Mouse (Mus musculus): ENCODE data around the gene Elp4. TPM values are rescaled to one million over a fixed set of nuclear protein-coding genes. Genes with fewer than 3 reads are reported as not detected.

Gene Elp4
- total RNA-seq, 2 experiments from 2014 or later, result 8.2 to 9.2 TPM

GRCm38 (mm10) chr2:105687317-105687991, 216.9 kb downstream of the Elp4 start:
- no peak for DNase-seq
- intact Hi-C loops (cut with DNase I; ENCODE audit: low total_unique reads), result no loop called here

DNA sequence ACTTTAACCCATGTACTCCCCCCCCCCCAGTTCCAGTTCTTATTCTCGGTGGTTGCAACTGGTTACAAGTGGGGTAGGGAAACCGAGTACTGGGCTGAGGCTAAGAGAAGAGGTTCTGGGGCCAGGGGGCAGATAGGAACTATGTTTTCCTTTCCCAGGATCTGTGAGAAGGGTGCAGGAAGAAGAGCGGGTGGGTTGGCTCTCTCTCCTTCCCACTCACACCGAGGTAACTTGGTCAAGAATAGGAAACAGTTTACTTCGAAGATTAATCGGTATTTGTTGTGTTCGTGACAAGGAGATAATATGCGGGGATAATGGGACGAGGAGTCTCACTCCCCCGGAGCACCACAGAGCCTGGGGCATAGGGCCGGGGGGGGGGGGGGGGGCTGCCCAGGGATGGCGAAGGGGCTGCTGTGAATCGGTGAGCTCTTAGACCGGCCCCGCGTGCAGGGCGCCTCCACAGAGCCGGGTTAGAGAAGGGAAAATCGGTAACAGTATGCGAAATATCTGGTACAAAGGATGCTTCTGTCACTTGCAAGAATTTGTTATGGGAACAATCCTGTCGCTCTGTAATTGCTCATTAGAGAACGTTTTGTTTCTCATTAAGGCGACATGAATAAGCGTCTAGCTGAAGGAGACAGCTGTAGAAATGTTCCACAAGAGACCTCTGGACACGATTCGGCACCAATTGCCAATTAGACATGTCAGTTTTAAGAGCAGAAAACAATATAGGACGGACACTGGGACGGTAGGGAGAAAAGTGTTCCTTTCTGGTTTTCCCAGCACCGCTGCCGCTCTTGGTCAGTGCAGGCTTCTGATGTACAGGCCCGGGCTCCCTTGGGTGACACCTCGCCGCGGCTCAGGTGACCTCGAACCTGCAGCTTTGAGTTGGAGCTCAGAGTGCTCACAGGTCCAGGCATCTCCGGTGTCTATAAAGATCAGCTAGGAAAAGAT, 217.7 kb downstream of the Elp4 start:
- no peak for DNase-seq
- intact Hi-C loops (cut with DNase I; ENCODE audit: low total_unique reads), result no loop called here

GRCm38 (mm10) chr2:105685651-105686050, 218.7 kb downstream of the Elp4 start:
- intact Hi-C loops (cut with DNase I; ENCODE audit: low total_unique reads), result no loop called here
- no peak for DNase-seq

GRCm38 (mm10) chr2:105684991-105685650, 219.2 kb downstream of the Elp4 start:
- no peak for DNase-seq
- intact Hi-C loops (cut with DNase I; ENCODE audit: low total_unique reads), result no loop called here

DNA sequence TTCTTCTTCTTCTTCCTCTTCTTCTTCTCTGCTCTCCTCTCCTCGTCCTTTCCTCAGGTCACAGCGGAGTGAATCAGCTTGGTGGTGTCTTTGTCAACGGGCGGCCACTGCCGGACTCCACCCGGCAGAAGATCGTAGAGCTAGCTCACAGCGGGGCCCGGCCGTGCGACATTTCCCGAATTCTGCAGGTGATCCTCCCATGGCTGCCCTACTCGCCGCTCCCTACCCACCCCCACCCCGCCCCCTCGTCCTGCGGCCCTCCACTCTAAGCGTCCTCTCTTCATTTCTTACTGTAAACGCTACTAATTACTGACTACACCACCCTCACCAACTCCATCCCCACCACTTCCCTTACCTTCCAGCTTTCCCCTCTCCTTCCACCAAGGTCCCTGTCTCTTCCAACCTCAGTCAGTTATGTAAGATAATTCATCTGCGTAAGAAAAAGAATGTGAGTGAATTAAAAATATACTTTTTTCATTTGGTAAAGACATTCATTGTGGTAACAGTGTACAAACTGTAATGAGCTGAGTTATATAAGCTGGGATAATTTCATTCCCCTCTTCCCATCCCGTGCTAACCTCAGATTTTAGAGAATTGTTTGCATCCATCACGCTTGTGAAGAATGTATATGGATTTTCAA, 220.5 kb downstream of the Elp4 start:
- DNase-seq, result no peak
- intact Hi-C loops (cut with DNase I; ENCODE audit: low total_unique reads), result no loop called here

DNA sequence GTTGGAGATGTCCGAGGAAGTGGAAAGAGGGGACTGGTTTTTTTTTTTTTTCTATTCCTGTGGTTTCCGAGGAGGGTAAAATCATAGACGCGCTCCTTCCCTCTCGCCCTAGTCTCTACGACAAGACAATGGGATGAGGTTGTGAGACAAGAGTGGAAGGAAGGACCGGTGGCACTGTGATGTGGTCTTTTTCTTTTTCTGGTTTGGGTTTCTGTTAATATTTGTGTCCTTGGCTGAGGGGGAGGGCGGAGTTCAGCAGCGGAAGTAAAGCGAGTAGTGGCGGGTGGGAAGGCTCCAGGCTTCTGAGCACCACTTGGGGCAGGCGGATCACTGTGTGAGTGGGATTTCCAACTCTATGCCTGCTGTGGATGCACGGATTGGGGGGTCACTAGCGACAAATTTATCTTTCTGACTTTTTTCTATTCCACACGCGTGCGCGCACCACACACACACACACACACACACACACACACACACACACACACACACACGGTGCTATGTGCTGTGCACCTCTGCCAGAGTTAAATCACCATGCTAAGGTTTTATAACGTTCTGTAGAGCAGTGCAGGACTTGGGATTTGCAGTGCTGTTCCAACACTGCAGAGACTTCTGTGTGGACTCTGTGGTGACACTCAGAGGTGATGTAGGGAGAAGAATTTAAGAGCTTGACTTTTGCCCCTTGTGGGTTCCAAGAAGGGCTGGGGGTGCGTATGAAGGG, 221.6 kb downstream of the Elp4 start:
- intact Hi-C loops (cut with DNase I; ENCODE audit: low total_unique reads), result no loop called here
- DNase-seq, result no peak

DNA sequence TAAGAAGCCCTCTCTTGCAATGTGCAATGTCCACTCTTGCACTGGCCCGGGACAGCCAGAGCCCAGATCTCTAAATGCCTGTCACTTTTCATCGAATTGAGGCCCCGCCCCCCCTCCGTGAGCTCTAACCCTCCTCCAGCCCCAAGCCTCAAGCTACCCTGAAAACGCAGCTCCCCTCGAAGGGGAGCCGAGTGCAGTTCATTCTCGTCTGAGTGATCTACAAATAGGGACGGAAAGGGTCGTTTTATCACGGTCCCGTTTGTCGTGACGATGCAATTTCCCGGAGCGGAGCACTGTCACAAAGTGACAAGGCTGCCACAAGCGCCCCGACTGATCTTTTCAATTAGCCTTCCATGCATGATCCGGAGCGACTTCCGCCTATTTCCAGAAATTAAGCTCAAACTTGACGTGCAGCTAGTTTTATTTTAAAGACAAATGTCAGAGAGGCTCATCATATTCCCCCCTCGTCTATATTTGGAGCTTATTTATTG, 222.3 kb downstream of the Elp4 start:
- DNase-seq, result no peak
- intact Hi-C loops (cut with DNase I; ENCODE audit: low total_unique reads), result no loop called here

DNA sequence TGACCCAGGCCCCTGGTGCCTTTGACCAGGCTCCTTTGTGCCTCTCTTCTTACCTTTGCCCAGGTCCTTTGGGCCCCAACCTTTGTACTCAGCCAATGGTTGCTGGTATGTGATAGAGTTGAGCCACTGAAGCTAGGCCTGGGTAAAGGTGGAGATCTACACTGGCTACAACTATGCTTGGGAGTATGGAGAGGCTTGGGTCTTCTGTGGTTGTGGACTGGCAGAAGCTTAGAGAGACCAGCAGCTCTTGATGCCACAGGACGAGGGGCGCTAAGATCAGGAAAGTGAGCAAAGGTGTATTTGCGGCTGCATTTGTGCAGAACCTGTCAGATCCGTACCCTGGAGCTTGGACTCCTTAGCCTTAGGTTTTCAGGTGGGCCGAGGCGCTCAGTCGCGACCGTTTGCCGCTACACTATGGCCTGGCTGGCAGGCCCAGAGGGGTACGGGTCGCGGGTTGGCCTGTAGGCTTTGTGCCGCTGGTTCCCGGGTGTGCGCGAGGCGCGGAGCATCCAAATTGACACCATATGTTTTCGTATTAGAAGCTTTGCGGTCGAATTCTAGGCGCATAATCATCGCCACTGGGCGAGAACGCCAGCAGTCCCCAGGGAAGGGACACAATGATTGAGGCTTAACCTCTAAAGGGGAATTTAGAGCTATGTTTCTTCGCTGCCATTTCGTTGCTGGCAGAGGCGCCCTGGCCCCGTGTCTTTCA, 223.2 kb downstream of the Elp4 start:
- DNase-seq, result no peak
- intact Hi-C loops (cut with DNase I; ENCODE audit: low total_unique reads), result no loop called here

GRCm38 (mm10) chr2:105680146-105680998, 224.0 kb downstream of the Elp4 start:
- intact Hi-C loops (cut with DNase I; ENCODE audit: low total_unique reads), result no loop called here
- DNase-seq, result no peak

DNA sequence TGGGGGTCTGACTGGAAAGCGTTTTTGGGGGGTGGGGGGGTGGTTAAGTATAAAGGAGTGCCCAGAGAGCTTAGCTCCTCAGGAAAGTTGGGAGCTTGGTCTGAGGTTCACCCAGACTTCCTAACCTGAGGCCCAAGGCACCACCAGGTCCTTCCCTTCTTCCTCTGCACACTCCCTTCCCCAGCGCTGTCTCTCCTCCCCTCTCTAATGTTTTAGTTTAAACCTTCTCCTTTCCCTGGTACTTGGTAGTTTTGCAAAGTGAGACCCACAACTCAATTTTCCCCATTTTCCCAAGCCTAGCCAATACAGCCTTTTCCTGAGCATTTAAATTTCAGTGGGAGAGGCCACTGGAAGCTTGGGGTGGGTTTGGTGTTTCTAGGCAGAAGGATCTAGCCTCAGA, 225.0 kb downstream of the Elp4 start:
- intact Hi-C loops (cut with DNase I; ENCODE audit: low total_unique reads), result no loop called here
- no peak for DNase-seq

DNA sequence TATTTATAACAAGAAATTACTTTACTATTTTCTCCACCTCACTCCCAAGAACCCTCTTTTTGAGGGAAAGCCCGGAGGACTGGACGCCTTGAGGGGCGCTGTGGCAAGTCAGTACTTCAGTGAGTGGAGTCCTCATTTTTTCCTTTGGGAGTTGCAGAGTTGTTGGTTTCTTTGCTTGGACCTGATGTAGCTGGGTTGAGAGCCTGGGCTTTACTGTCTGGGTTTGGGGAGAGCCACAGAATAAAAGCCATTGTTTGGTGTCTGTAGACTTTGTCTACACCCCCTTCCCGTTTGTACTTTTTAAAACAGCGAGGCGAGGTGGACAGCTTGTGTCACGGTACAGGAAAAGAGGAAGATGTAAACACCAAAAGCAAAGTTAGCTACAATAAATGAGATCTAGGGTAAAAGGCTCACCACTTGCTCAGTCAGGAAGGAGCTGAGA, 225.5 kb downstream of the Elp4 start:
- no peak for DNase-seq
- intact Hi-C loops (cut with DNase I; ENCODE audit: low total_unique reads), result no loop called here

- DNase-seq, result no peak
- intact Hi-C loops (cut with DNase I; ENCODE audit: low total_unique reads), result no loop called here
Observed at GRCm38 (mm10) chr2:105678306-105678705, 226.1 kb downstream of the Elp4 start.

- intact Hi-C loops (cut with DNase I; ENCODE audit: low total_unique reads), result no loop called here
- no peak for DNase-seq
Observed at GRCm38 (mm10) chr2:105677434-105678105, 226.8 kb downstream of the Elp4 start.

- DNase-seq, result no peak
Observed at GRCm38 (mm10) chr2:105676909-105677433, 227.4 kb downstream of the Elp4 start.

DNA sequence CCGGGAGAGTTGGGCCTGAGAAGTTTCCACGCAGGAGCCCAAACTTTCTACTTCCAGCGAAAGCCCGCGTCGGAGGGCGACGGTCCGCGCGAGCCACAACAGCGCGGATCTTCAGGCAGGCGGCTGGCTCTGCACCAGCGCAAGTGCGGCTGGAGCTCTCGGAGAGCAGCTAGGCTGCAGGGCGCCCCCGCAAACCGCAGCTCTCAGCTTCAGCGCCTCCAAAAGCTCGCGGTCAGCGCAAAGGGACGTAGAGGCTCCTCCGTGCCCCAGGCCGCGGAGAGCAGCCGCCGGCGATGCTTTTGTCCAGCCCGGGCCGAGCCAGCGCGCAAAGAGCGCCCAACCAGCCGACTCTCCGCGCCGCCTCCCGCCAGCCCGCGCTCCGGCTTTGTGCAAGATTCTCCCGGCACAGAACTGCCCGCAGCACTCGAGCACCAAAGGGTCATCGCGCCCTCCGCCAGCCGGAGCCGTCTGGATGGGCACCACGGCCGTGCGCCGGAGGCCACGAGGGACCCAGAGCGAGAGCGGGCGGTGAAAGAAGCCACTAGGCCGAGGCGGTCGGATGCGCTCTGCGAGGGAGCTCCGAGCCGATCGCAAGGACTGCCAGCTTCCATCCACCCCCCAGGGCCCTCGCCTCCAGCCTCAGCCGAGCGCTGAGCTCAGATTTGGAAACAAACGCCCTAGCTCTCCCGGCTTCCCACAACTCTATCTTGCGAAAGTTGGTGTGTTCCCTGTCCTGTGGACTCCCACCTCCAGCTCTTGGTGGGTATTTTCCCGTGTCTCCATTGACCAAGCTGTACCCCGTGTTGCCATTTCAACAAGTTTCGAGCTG, 228.1 kb downstream of the Elp4 start:
- peak; percentile 56 for DNase-seq
- intact Hi-C loops (cut with DNase I; ENCODE audit: low total_unique reads), result no loop called here

More at GRCm38 (mm10) chr2:105676909-105677433, 227.4 kb downstream of the Elp4 start:
- intact Hi-C loops (cut with DNase I; ENCODE audit: low total_unique reads), result no loop called here

- intact Hi-C loops (cut with DNase I; ENCODE audit: low total_unique reads), result no loop called here
- no peak for DNase-seq
Observed at GRCm38 (mm10) chr2:105675730-105676079, 228.7 kb downstream of the Elp4 start.

Data from gastrocnemius, postnatal 14 days (tissue).